Comparison of ENCODE assay signal across 9 mouse cellular contexts in the genomic region with DNA sequence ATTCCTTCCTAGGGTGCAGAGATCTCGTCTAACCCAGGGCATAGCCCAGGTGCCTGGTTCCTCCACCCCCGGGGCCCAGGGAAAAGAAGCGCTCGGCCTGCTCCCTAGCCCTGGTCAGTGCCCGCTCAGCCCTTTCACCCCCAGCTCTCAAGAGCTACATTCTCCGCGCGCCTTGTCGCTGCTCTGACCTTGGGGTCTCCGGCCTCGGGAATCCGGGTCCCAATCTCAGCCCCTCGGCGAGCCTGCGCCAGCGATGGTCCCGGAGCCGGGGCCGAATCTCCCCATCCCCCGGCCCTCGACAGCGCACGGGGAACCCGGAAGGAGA. TPM values are rescaled to one million over a fixed set of nuclear protein-coding genes. Genes with fewer than 3 reads are reported as not detected.
DNase-seq lines count a peak whose midpoint lies in the region; ATAC-seq and TF ChIP-seq lines count a peak whose summit lies in the region.
"Had no signal": no experiment of that assay in that cellular context is flagged by ENCODE, and none has a peak within 500 bp of the region (broad histone marks: within the 10 kb centered on the region; RNA-seq: fewer than 3 reads in every experiment).

No protein-coding gene starts in this region.

- no peaks in the 10 kb centered on the region for H3K36me3 ChIP-seq in forebrain, embryonic 10.5 days (replicated peaks)
- H3K36me3 ChIP-seq in intestine, postnatal 0 days (ENCODE audit: control insufficient read depth, insufficient read depth) = no peaks in the 10 kb centered on the region
- H3K36me3 ChIP-seq in neural tube, embryonic 13.5 days = no peaks in the 10 kb centered on the region

- peaks cover 58% of the 10 kb centered on the region for H3K4me1 ChIP-seq in forebrain, embryonic 10.5 days
- no peaks in the 10 kb centered on the region for H3K4me1 ChIP-seq in intestine, postnatal 0 days (replicated peaks; ENCODE audit: control insufficient read depth, insufficient read depth, low read length)
- peaks cover 16% of the 10 kb centered on the region for H3K4me1 ChIP-seq in neural tube, embryonic 13.5 days (replicated peaks)

- H3K27me3 ChIP-seq in forebrain, embryonic 10.5 days (ENCODE audit: poor library complexity, severe bottlenecking) = peaks cover 95% of the 10 kb centered on the region
- H3K27me3 ChIP-seq in intestine, postnatal 0 days (replicated peaks; ENCODE audit: control insufficient read depth, insufficient read depth, low read length) = peaks cover 53% of the 10 kb centered on the region
- peaks cover 95% of the 10 kb centered on the region for H3K27me3 ChIP-seq in neural tube, embryonic 13.5 days

- H3K4me2 ChIP-seq in intestine, postnatal 0 days (replicated peaks; ENCODE audit: low read depth) = peak overlapping the region; percentile 98
- H3K4me2 ChIP-seq in neural tube, embryonic 13.5 days = peak overlapping the region; percentile 82

- ATAC-seq in intestine, postnatal 0 days = no peak
- no peak for ATAC-seq in neural tube, embryonic 13.5 days (ENCODE audit: low read depth)

- no peaks in the 10 kb centered on the region for H3K9me3 ChIP-seq in forebrain, embryonic 10.5 days
- H3K9me3 ChIP-seq in intestine, postnatal 0 days (ENCODE audit: control insufficient read depth) = no peaks in the 10 kb centered on the region
- no peaks in the 10 kb centered on the region for H3K9me3 ChIP-seq in neural tube, embryonic 13.5 days

- H3K4me3 ChIP-seq in left cerebral cortex, adult 2 months = peak overlapping the region; percentile 39
- peak overlapping the region; percentile 85 for H3K4me3 ChIP-seq in forebrain, embryonic 10.5 days
- H3K4me3 ChIP-seq in intestine, postnatal 0 days (ENCODE audit: low read depth, low read length) = peak overlapping the region; percentile 55
- peak overlapping the region; percentile 51 for H3K4me3 ChIP-seq in neural tube, embryonic 13.5 days

- intact Hi-C loops in left cerebral cortex, adult 2 months (cut with DNase I) = no loop called here
- intact Hi-C loops in left cerebral cortex, postnatal 36 days (cut with DNase I) = no loop called here

- no peak for TF ChIP-seq CTCF in left cerebral cortex, adult 2 months (IDR thresholded peaks at IDR 0.05)
- TF ChIP-seq CTCF in intestine, postnatal 0 days (IDR thresholded peaks at IDR 0.05; ENCODE audit: low read depth) = no peak

- DNase-seq in left cerebral cortex, adult 2 months (ENCODE audit: extremely low spot score in 1 of 2, low spot score in 2 of 2) = no peak
- DNase-seq in left cerebral cortex, postnatal 36 days (ENCODE audit: low spot score in 2 of 2) = no peak
- no peak for DNase-seq in forebrain, embryonic 10.5 days (ENCODE audit: extremely low spot score, low spot score)
- DNase-seq in adrenal gland, adult 2 months = no peak
- DNase-seq in testis, postnatal 10 days (ENCODE audit: low spot score) = no peak
- DNase-seq in left cerebral cortex, adult 11 months (ENCODE audit: low spot score) = no peak
- DNase-seq: cerebellum, adult 9-11 months had no signal

- H3K27ac ChIP-seq in left cerebral cortex, adult 2 months = no peak overlapping the region
- peak overlapping the region; percentile 86 for H3K27ac ChIP-seq in forebrain, embryonic 10.5 days
- H3K27ac ChIP-seq in intestine, postnatal 0 days (ENCODE audit: low read depth, low read length) = no peak overlapping the region
- H3K27ac ChIP-seq in neural tube, embryonic 13.5 days (replicated peaks) = no peak overlapping the region

- WGBS in forebrain, embryonic 10.5 days = 1% methylated on average over 24 of the region's 24 CpGs
- WGBS in intestine, postnatal 0 days = 2% methylated on average over 24 of the region's 24 CpGs
- WGBS in neural tube, embryonic 13.5 days = 1% methylated on average over 24 of the region's 24 CpGs

- no peak overlapping the region for H3K9ac ChIP-seq in intestine, postnatal 0 days (ENCODE audit: low read depth, low read length)
- H3K9ac ChIP-seq in neural tube, embryonic 13.5 days = peak overlapping the region; percentile 70

RNA-seq across cellular contexts. Expression of gene Scn5a, which starts 0.5 kb away (rescaled TPM):
- total RNA-seq in left cerebral cortex, adult 2 months (2021) = 1 to 10 TPM; 3.9 to 5.0 TPM
- total RNA-seq in left cerebral cortex, postnatal 36 days (2021) = 1 to 10 TPM; 2.8 to 5.4 TPM
- polyA plus RNA-seq in forebrain, embryonic 10.5 days (2016; fragmentation: Nextera tagmentation; extraction: Ambion mirVana) = 2.9 and 3.6 TPM in 2 replicates
- 0.30 and 0.34 TPM in 2 replicates for polyA plus RNA-seq in intestine, postnatal 0 days (2015; fragmentation: Nextera tagmentation; extraction: Ambion mirVana)
- 0.95 and 1.1 TPM in 2 replicates for polyA plus RNA-seq in neural tube, embryonic 13.5 days (2015; fragmentation: Nextera tagmentation; extraction: Ambion mirVana)
- total RNA-seq in adrenal gland, adult 2 months (2021) = under 1 TPM; 0.06 to 0.10 TPM
- 0.19 and 0.63 TPM in 2 replicates for polyA plus RNA-seq in adrenal gland, adult 2 months (2012; rRNA removed)
